Mouse (Mus musculus) G1E (cell line): ENCODE results near the gene P2rx5. TPM values are rescaled to one million over a fixed set of nuclear protein-coding genes. Genes with fewer than 3 reads are reported as not detected.

Experiments
- ATAC-seq: 2 replicates; pipeline ENCODE4 v1.8.0; 2016; ENCODE audit warnings: mild to moderate bottlenecking; ENCODE audit not compliant: insufficient number of reproducible peaks, poor library complexity, low FRiP score, severe bottlenecking; ENCODE audit errors: extremely low read depth
- DNase-seq: peaks from one replicate; pipeline ENCODE4 v3.0.0; 2012; ENCODE audit warnings: low spot score
- H3K27me3 ChIP-seq: 2 replicates; pipeline ENCODE4 v1.6.1; 2012; ENCODE audit warnings: mild to moderate bottlenecking, low read length, inconsistent platforms; ENCODE audit not compliant: insufficient read depth
- H3K36me3 ChIP-seq: replicated peaks from 2 replicates; pipeline ENCODE3; 2012; ENCODE audit warnings: mild to moderate bottlenecking, inconsistent platforms
- H3K4me1 ChIP-seq: 2 replicates; pipeline ENCODE4 v1.6.1; 2012; ENCODE audit warnings: low read depth, low read length, inconsistent platforms, mixed read lengths; ENCODE audit not compliant: insufficient read depth
- H3K4me3 ChIP-seq: 2 replicates; pipeline ENCODE4 v1.5.1; 2012; ENCODE audit warnings: low read depth, mild to moderate bottlenecking, inconsistent platforms, low read length, moderate library complexity, mixed read lengths
- H3K9me3 ChIP-seq: replicated peaks from 2 replicates; pipeline ENCODE4 v1.6.1; 2012; ENCODE audit warnings: inconsistent platforms
- CTCF ChIP-seq: IDR thresholded peaks from 2 replicates; pipeline ENCODE4 v1.5.1; 2012; ENCODE audit warnings: low read depth, low read length, inconsistent platforms, mixed read lengths
- GATA1 ChIP-seq: IDR thresholded peaks from 2 replicates; pipeline ENCODE4 v1.6.1; 2012; ENCODE audit warnings: borderline replicate concordance, low read length, inconsistent platforms, mixed read lengths
- GATA2 ChIP-seq: IDR thresholded peaks from 2 replicates; pipeline ENCODE4 v1.6.1; 2012; ENCODE audit warnings: low read depth, low read length, inconsistent platforms, borderline replicate concordance
- POLR2AphosphoS5 ChIP-seq: IDR thresholded peaks from 2 replicates; pipeline ENCODE4 v1.6.1; 2012; ENCODE audit warnings: low read depth, low read length, inconsistent platforms; ENCODE audit not compliant: insufficient replicate concordance
- TAL1 ChIP-seq: conservative IDR thresholded peaks from 2 replicates; pipeline ENCODE4 v1.6.1; 2012; ENCODE audit warnings: low read depth, low read length, inconsistent platforms, mixed read lengths
- polyA plus RNA-seq: library from polyadenylated mRNA; stranded (reverse); fragments of >175 nt; gene quantifications from 2 replicates; pipeline ENCODE4 v1.2.3, GENCODE M21; 2012
- total RNA-seq, 2 experiments: library from RNA; stranded (forward) in 1 of 2; stranded (reverse) in 1 of 2; fragments of 200-1000 nt in 1 of 2; fragments of >200 nt in 1 of 2; fragmentation: Nextera tagmentation in 1 of 2; gene quantifications; 2 replicates each; pipeline ENCODE4 v1.2.3; 2014 to 2017

The P2rx5 gene
- total and polyA plus RNA-seq, 3 experiments = 0.05 TPM; not detected in 2

DNA sequence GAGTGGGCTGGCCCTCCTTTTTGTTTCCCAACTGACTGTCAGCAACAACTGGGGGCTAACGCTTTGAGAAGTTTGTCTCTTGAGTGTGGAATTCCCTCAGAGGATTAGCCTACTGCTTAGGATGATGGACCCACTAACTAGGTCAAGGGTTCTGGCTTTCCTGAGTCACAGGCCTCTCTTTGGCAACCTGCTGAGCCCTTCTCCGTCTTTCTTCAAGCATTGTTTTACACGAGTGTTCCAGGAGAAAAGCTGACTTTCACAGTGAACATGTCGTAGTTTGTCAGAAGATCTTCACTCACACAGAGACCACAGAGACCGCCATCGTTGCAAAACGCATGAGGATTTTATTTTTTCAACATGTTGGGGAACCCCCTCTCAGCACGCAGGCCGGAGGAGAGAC is 12.0 kb upstream of the P2rx5 start:
- DNase-seq = no peak
- Histone ChIP-seq H3K4me3 (no peak overlapping the region), H3K27me3 (peaks cover 33% of the 10 kb centered on the region), H3K4me1 (no peaks in the 10 kb centered on the region), H3K36me3 (no peaks in the 10 kb centered on the region), H3K9me3 (no peaks in the 10 kb centered on the region)
- ATAC-seq = no peak
- TF ChIP-seq CTCF (no peak), TAL1 (no peak), GATA2 (no peak), POLR2AphosphoS5 (no peak), GATA1 (no peak)

DNA sequence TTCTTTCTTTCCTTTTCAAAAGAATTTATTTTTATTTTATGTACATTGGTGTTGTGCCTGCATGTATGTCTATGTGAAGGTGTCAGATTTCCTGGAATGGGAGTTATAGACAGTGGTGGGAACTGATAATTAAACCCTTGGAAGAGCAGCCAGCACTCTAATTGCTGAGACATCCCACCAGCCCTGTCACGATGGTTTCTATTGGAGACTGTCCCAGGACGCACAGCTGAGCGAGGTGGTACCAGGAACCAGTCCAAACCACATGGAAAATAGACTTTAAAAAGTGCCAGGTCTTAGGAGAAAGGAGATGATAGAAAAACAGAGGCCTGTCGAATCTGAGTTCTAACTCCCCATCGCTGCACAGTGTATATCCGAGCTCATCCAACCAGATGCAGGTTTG is 5.2 kb upstream of the P2rx5 start:
- Histone ChIP-seq H3K9me3 (no peaks in the 10 kb centered on the region), H3K4me3 (no peak overlapping the region), H3K36me3 (no peaks in the 10 kb centered on the region), H3K27me3 (peaks cover 38% of the 10 kb centered on the region), H3K4me1 (no peaks in the 10 kb centered on the region)
- ATAC-seq = no peak
- no peak for DNase-seq
- no peak for TF ChIP-seq TAL1
- no peak for TF ChIP-seq GATA1
- no peak for TF ChIP-seq POLR2AphosphoS5
- no peak for TF ChIP-seq GATA2
- TF ChIP-seq CTCF = no peak

DNA sequence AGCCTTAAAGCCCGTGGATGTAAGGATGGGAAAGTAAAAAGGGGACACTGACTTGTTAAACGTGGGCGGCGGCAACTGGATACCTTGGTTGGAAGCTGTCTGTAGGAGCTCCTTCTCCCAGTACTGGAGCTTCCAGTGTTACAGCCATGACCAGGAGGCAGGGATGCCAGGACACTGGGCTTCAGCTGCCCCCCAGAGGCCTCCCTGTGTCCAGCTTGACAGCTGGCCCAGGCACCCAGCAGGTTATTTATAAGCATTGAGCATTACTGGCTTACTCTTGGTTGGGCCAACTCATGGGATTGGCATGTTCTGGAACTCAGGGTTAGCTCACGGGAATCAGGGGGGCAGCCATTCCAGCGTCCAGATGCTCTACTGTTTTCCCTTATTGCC is 585 bp downstream of the P2rx5 start:
- Histone ChIP-seq H3K4me1 (peaks cover 13% of the 10 kb centered on the region), H3K27me3 (peaks cover 31% of the 10 kb centered on the region), H3K36me3 (peaks cover 3% of the 10 kb centered on the region), H3K4me3 (no peak overlapping the region), H3K9me3 (no peaks in the 10 kb centered on the region)
- DNase-seq (no peak), ATAC-seq (no peak)
- no peak for TF ChIP-seq TAL1
- TF ChIP-seq POLR2AphosphoS5 = no peak
- no peak for TF ChIP-seq GATA1
- TF ChIP-seq GATA2 = no peak
- TF ChIP-seq CTCF = no peak

DNA sequence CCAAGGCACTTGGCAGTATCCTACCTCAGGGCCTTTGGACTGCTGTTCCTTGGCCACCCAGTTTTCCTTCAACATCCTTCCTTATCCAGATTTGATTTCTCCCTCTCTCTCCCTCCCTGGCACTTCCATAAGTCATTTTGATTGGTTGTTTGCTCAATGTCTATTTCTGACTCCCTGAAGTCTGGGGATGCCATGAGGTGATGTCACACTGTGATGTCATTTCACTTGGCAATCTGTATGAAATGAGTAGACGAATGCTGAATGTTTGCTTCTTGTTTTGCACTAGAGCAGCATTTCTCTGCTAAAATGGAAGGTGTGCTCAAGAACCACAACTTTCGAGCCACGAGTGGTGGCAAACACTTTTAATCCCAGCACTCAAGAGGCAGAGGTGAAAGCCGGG is 1.4 kb downstream of the P2rx5 start:
- no peaks in the 10 kb centered on the region for H3K9me3 ChIP-seq
- peaks cover 30% of the 10 kb centered on the region for H3K27me3 ChIP-seq
- H3K36me3 ChIP-seq = peaks cover 10% of the 10 kb centered on the region
- ATAC-seq (no peak), DNase-seq (no peak)
- H3K4me3 ChIP-seq = no peak overlapping the region
- TF ChIP-seq GATA1 (no peak), TAL1 (no peak), POLR2AphosphoS5 (no peak), CTCF (no peak), GATA2 (no peak)
- peaks cover 18% of the 10 kb centered on the region for H3K4me1 ChIP-seq

DNA sequence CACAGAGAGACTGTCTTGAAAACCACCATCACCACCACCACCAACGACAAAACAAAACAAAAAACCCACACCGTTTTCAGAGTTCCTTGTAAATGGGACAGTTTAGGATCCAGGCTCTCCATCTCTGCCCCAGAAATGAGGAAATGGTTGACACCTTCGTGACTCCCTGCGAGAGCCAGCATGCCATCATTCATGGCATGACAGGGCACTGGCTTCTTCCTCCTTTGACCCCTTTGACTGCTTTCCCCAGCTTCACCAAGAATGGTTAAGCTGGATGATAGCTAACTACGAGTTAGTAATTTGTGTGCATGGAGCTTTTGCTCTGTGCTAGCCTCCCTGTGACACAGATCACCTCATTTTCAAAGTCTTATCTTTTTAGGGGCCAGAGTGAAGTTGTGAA is 2.1 kb downstream of the P2rx5 start:
- peaks cover 18% of the 10 kb centered on the region for H3K4me1 ChIP-seq
- no peak for DNase-seq
- peaks cover 25% of the 10 kb centered on the region for H3K27me3 ChIP-seq
- ATAC-seq = no peak
- peaks cover 17% of the 10 kb centered on the region for H3K36me3 ChIP-seq
- H3K9me3 ChIP-seq = no peaks in the 10 kb centered on the region
- H3K4me3 ChIP-seq = no peak overlapping the region
- TF ChIP-seq GATA1 (no peak), TAL1 (no peak), CTCF (no peak), POLR2AphosphoS5 (no peak), GATA2 (no peak)

DNA sequence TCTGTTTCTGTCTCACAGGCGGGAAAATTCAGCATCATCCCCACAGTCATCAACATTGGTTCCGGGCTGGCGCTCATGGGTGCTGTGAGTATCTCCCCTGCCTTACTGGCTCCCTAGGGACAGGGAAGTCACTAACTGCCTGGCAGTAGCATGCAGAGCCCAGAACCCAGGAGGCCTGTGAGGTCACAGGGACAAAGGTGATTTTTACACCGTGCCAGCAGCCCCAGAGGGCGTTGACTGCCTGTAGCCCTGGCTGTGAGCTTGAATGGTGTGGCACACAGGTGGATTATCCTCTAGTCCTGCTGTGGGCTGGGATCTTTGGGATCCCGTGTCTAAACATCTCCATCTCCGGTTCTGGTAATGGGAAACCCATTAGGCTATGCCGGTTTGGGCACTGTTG is 7.8 kb downstream of the P2rx5 start:
- TF ChIP-seq CTCF = no peak
- no peak for TF ChIP-seq GATA2
- TF ChIP-seq TAL1 = no peak
- TF ChIP-seq POLR2AphosphoS5 = no peak
- no peak for TF ChIP-seq GATA1
- Histone ChIP-seq H3K27me3 (no peaks in the 10 kb centered on the region), H3K4me1 (peaks cover 40% of the 10 kb centered on the region), H3K9me3 (no peaks in the 10 kb centered on the region), H3K4me3 (no peak overlapping the region), H3K36me3 (peaks cover 74% of the 10 kb centered on the region)
- DNase-seq (no peak), ATAC-seq (no peak)

GRCm38 (mm10) chr11:73168576-73168975 is 8.4 kb downstream of the P2rx5 start:
- H3K4me1 ChIP-seq = peaks cover 43% of the 10 kb centered on the region
- peaks cover 78% of the 10 kb centered on the region for H3K36me3 ChIP-seq
- H3K9me3 ChIP-seq = no peaks in the 10 kb centered on the region
- H3K27me3 ChIP-seq = no peaks in the 10 kb centered on the region
- no peak for ATAC-seq
- no peak overlapping the region for H3K4me3 ChIP-seq
- TF ChIP-seq POLR2AphosphoS5 (no peak), TAL1 (no peak), CTCF (no peak), GATA1 (no peak), GATA2 (no peak)
- no peak for DNase-seq
